Mouse (Mus musculus): Measurements from ENCODE around the gene Coa6.
"Not testable (repeated sequence)": the region's sequence is repeated elsewhere in the genome, so short reads cannot be mapped to it uniquely, and the experiment has no call there.

Coa6 gene

GRCm38 (mm10) chr8:126422174-126422919, at the start of gene Coa6:
Gene Coa6 (plus strand): TSS chr8:126422515.
- peak; percentile 100 for DNase-seq

- no peak for DNase-seq
Measured at GRCm38 (mm10) chr8:126379580-126379979, 42.7 kb upstream of the Coa6 start.

- no peak for DNase-seq
Measured at GRCm38 (mm10) chr8:126380141-126380540, 42.2 kb upstream of the Coa6 start.

GRCm38 (mm10) chr8:126381299-126381698, 41.0 kb upstream of the Coa6 start:
- DNase-seq = no peak

GRCm38 (mm10) chr8:126382216-126382615, 40.1 kb upstream of the Coa6 start:
- no peak for DNase-seq

- no peak for DNase-seq
Measured at GRCm38 (mm10) chr8:126382749-126383148, 39.6 kb upstream of the Coa6 start.

GRCm38 (mm10) chr8:126387566-126387965, 34.7 kb upstream of the Coa6 start:
- no peak for DNase-seq

- DNase-seq = no peak
Measured at GRCm38 (mm10) chr8:126391541-126391940, 30.8 kb upstream of the Coa6 start.

- DNase-seq = no peak
Measured at GRCm38 (mm10) chr8:126395386-126395785, 26.9 kb upstream of the Coa6 start.

GRCm38 (mm10) chr8:126395917-126396316, 26.4 kb upstream of the Coa6 start:
- DNase-seq = no peak

GRCm38 (mm10) chr8:126398349-126398748, 24.0 kb upstream of the Coa6 start:
- DNase-seq = no peak

GRCm38 (mm10) chr8:126404550-126404949, 17.8 kb upstream of the Coa6 start:
- not testable (repeated sequence) for DNase-seq

GRCm38 (mm10) chr8:126405030-126405429, 17.3 kb upstream of the Coa6 start:
- no peak for DNase-seq

- no peak for DNase-seq
Measured at GRCm38 (mm10) chr8:126420834-126421233, 1.5 kb upstream of the Coa6 start.

- no peak for DNase-seq
Measured at GRCm38 (mm10) chr8:126422920-126423300, 595 bp downstream of the Coa6 start.

- DNase-seq = no peak
Measured at GRCm38 (mm10) chr8:126424163-126424562, 1.8 kb downstream of the Coa6 start.

- DNase-seq = no peak
Measured at GRCm38 (mm10) chr8:126424946-126425345, 2.6 kb downstream of the Coa6 start.

GRCm38 (mm10) chr8:126429635-126430034, 7.3 kb downstream of the Coa6 start:
- DNase-seq = no peak

GRCm38 (mm10) chr8:126433827-126434226, 11.5 kb downstream of the Coa6 start:
- DNase-seq = no peak

GRCm38 (mm10) chr8:126438937-126439336, 16.6 kb downstream of the Coa6 start:
- DNase-seq = no peak

GRCm38 (mm10) chr8:126451158-126451557, 28.8 kb downstream of the Coa6 start:
- no peak for DNase-seq

- DNase-seq = no peak
Measured at GRCm38 (mm10) chr8:126455383-126455782, 33.1 kb downstream of the Coa6 start.

GRCm38 (mm10) chr8:126460274-126460673, 38.0 kb downstream of the Coa6 start:
- no peak for DNase-seq

GRCm38 (mm10) chr8:126461735-126462134, 39.4 kb downstream of the Coa6 start:
- DNase-seq = no peak

- DNase-seq = peak; percentile 73
Measured at GRCm38 (mm10) chr8:126464071-126464470, 41.8 kb downstream of the Coa6 start.

Measured in heart, adult 11 months (tissue).